Mouse (Mus musculus): ENCODE results near the gene Irak1. TPM values are rescaled to one million over a fixed set of nuclear protein-coding genes. Genes with fewer than 3 reads are reported as not detected.
A peak's percentile ranks its signal among the peaks of the same experiment; 100 is the strongest.

The Irak1 gene
- polyA plus RNA-seq, 1 experiment from 2014 or later, result 70.0 TPM

DNA sequence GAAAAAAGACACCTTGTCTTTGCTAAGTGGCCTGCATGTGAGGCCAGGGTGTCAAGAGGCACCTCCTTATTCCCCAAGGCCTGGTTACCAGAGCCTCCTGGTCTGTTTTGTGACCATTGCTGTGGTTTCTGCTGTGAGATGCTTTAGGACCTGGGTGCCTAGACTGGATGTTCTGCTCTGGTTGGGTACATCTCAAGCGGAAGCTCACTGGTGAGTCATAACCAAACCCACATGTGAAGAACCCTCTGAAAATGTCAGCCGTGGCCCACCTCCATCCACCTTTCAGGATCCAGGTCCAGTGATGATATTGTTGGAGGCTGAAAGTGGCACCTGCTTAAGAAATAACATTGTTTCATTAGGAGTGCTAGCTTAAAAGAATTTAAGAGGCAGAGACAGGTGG, 47.4 kb downstream of the Irak1 start:
- no peaks in the 10 kb centered on the region for H3K36me3 ChIP-seq (ENCODE audit: insufficient read depth)
- WGBS, result 96% methylated on average over 2 of the region's 2 CpGs
- H3K9ac ChIP-seq, result no peak overlapping the region
- H3K4me2 ChIP-seq, result no peak overlapping the region
- TF ChIP-seq CTCF (IDR thresholded peaks at IDR 0.05; ENCODE audit: low read depth), result no peak
- no peaks in the 10 kb centered on the region for H3K4me1 ChIP-seq (ENCODE audit: insufficient read depth)
- no peaks in the 10 kb centered on the region for H3K27me3 ChIP-seq (ENCODE audit: insufficient read depth, low read length)
- no peak overlapping the region for H3K27ac ChIP-seq (ENCODE audit: low read depth)
- H3K4me3 ChIP-seq (ENCODE audit: low read depth, low read length), result no peak overlapping the region
- no peak for DNase-seq
- H3K9me3 ChIP-seq (ENCODE audit: low read depth, low read length), result no peaks in the 10 kb centered on the region
- ATAC-seq (ENCODE audit: insufficient read depth), result no peak

DNA sequence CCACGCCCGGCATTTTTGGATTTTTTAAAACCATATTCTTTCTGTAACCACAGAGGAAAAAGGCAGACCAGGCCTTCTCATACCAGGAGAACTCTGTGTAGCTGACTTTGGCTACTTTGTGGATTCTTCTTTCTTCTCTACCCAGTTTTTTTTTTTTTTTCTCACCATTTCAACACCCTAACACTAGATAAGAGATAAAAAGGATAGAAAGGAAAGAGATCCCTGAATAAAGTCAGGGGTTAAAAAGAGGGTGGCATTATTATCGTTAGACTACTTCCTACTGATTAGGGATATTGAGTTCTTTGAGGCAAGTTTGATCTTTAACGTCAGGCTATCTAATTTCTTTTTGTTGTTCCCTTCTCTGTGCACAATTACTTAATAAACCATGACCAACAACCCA, 50.9 kb downstream of the Irak1 start:
- no peak for ATAC-seq (ENCODE audit: insufficient read depth)
- H3K4me3 ChIP-seq (ENCODE audit: low read depth, low read length), result no peak overlapping the region
- no peaks in the 10 kb centered on the region for H3K27me3 ChIP-seq (ENCODE audit: insufficient read depth, low read length)
- WGBS, result 73% methylated on average over 4 of the region's 4 CpGs
- H3K27ac ChIP-seq (ENCODE audit: low read depth), result no peak overlapping the region
- H3K4me2 ChIP-seq, result no peak overlapping the region
- H3K36me3 ChIP-seq (ENCODE audit: insufficient read depth), result no peaks in the 10 kb centered on the region
- no peak overlapping the region for H3K9ac ChIP-seq
- no peaks in the 10 kb centered on the region for H3K9me3 ChIP-seq (ENCODE audit: low read depth, low read length)
- no peaks in the 10 kb centered on the region for H3K4me1 ChIP-seq (ENCODE audit: insufficient read depth)
- no peak for DNase-seq
- no peak for TF ChIP-seq CTCF (IDR thresholded peaks at IDR 0.05; ENCODE audit: low read depth)

DNA sequence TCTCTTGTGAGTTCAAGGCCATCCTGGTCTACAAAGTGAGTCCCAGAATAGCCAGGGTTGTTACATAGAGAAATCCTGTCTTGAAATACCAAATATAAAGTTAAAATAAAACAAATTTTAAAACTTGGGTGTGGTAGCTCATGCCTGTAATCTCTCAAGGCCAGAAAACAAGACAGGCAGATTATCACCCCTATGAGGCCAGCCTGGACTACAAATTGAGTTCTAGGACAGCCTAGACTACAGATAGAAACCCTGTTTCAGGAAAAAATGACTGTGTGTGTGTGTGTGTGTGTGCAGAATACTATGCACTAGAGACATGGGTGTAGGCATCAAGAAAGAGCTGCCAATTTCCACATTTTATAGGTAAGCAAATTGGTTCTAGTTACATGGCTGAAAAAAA, 52.9 kb downstream of the Irak1 start:
- no peak for DNase-seq
- Histone ChIP-seq H3K9me3 (ENCODE audit: low read depth, low read length) (no peaks in the 10 kb centered on the region), H3K27me3 (ENCODE audit: insufficient read depth, low read length) (no peaks in the 10 kb centered on the region), H3K4me1 (ENCODE audit: insufficient read depth) (no peaks in the 10 kb centered on the region), H3K4me3 (ENCODE audit: low read depth, low read length) (no peak overlapping the region), H3K9ac (no peak overlapping the region), H3K27ac (ENCODE audit: low read depth) (no peak overlapping the region), H3K36me3 (ENCODE audit: insufficient read depth) (no peaks in the 10 kb centered on the region), H3K4me2 (no peak overlapping the region)
- ATAC-seq (ENCODE audit: insufficient read depth), result no peak
- no peak for TF ChIP-seq CTCF (IDR thresholded peaks at IDR 0.05; ENCODE audit: low read depth)

DNA sequence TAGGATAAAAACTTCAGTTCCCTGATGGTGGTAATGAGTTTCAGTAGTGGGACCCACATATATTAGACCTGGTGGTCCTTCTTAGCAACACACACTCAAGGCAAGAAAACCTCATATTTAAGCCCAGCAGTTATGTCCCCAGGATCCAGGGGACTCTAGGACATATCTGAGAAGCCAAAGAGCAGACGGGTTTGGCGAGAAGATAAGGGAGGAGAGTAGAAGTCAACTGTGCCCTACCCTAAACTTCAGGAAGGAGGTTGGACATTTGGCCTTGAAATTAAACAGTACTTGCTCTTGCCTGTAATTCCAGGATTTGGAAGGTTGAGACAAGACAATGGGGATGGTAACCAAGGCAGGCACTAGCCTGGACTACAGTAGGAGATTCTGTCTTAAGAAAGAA, 54.0 kb downstream of the Irak1 start:
- 79% methylated on average over 2 of the region's 2 CpGs for WGBS
- no peaks in the 10 kb centered on the region for H3K9me3 ChIP-seq (ENCODE audit: low read depth, low read length)
- no peak overlapping the region for H3K4me2 ChIP-seq
- no peaks in the 10 kb centered on the region for H3K27me3 ChIP-seq (ENCODE audit: insufficient read depth, low read length)
- TF ChIP-seq CTCF (IDR thresholded peaks at IDR 0.05; ENCODE audit: low read depth), result no peak
- H3K4me1 ChIP-seq (ENCODE audit: insufficient read depth), result no peaks in the 10 kb centered on the region
- no peaks in the 10 kb centered on the region for H3K36me3 ChIP-seq (ENCODE audit: insufficient read depth)
- no peak overlapping the region for H3K4me3 ChIP-seq (ENCODE audit: low read depth, low read length)
- DNase-seq (no peak), ATAC-seq (ENCODE audit: insufficient read depth) (no peak)
- no peak overlapping the region for H3K27ac ChIP-seq (ENCODE audit: low read depth)
- H3K9ac ChIP-seq, result no peak overlapping the region

DNA sequence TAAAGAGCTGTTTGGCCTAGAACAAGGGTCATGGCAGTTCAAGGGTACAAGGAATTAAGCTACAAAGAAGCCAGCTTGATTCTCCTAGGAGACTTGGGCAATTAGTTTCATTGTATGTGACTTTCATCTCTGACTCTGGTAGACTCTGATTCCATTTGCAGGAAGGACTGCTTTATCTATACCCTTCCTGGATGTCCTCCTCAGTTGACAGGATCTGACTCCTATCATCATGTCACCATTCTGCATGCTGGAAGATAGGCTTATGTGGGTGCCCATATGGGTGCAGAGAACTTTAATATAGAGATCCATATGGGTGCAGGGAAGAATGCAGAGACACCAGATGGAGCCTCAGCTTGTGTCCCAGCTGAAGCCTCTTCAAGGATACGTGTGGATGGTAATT, 54.6 kb downstream of the Irak1 start:
- H3K27me3 ChIP-seq (ENCODE audit: insufficient read depth, low read length), result no peaks in the 10 kb centered on the region
- H3K4me2 ChIP-seq, result no peak overlapping the region
- no peak overlapping the region for H3K9ac ChIP-seq
- no peaks in the 10 kb centered on the region for H3K9me3 ChIP-seq (ENCODE audit: low read depth, low read length)
- ATAC-seq (ENCODE audit: insufficient read depth) (no peak), DNase-seq (no peak)
- WGBS, result 90% methylated on average over 1 of the region's 1 CpGs
- H3K4me1 ChIP-seq (ENCODE audit: insufficient read depth), result no peaks in the 10 kb centered on the region
- no peak overlapping the region for H3K4me3 ChIP-seq (ENCODE audit: low read depth, low read length)
- no peak overlapping the region for H3K27ac ChIP-seq (ENCODE audit: low read depth)
- H3K36me3 ChIP-seq (ENCODE audit: insufficient read depth), result no peaks in the 10 kb centered on the region
- no peak for TF ChIP-seq CTCF (IDR thresholded peaks at IDR 0.05; ENCODE audit: low read depth)

DNA sequence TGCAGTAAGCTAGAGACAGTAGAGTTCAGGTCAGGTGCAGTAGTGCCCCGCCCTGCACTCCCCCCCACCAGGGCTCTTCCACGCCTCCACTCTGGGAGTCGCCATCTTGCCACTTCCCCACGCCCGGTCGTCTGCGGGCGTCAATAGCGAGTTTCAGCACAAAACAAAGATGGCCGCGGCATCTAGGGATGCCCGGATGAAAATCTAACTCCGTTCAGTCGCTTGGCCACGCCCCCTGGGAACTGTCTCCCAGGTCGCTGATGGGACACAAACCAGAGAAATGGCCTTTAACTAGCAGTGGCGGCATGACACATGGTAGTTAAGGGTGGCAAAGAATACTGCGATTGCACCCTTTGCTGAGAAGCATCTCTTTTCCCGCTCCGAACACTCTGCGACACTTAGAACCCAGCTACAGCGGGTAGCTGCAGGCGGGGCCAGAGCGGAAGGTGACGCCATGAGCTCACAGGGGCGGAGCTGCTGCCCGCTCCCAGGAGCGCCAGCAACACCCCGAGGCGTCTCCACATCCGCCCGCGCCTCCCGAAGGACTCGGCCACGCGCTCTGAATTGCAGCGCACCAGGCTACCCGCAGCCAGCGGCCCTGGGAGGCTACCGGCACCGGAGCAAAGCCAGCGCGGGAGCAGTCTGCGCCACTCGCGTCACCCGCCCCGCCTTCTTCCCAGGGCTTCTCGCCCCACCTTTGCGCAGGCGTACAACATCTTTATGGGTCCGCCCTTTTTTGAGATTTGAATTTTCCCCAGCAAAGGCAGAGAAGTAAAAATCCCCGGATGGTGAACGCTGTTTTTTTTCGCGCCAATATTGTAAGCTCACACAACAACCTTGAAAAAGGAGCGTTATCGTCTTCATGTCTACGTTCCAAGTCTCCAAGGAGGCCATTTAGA, 56.3 kb downstream of the Irak1 start:
- no peaks in the 10 kb centered on the region for H3K27me3 ChIP-seq (ENCODE audit: insufficient read depth, low read length)
- no peaks in the 10 kb centered on the region; the same call in 1 of the 2 replicates for H3K4me1 ChIP-seq (ENCODE audit: insufficient read depth)
- H3K4me3 ChIP-seq (ENCODE audit: low read depth, low read length), result peak overlapping the region; percentile 69
- H3K4me2 ChIP-seq, result peak overlapping the region; percentile 58
- DNase-seq (peak; percentile 94), ATAC-seq (ENCODE audit: insufficient read depth) (peak; percentile 87)
- peak overlapping the region; percentile 99 for H3K27ac ChIP-seq (ENCODE audit: low read depth)
- 0 out of 2 replicates have a peak, but pooled peaks cover 3% of the 10 kb centered on the region for H3K36me3 ChIP-seq (ENCODE audit: insufficient read depth)
- peak overlapping the region; percentile 79 for H3K9ac ChIP-seq
- WGBS, result 4% methylated on average over 44 of the region's 60 CpGs
- H3K9me3 ChIP-seq (ENCODE audit: low read depth, low read length), result no peaks in the 10 kb centered on the region
- no peak for TF ChIP-seq CTCF (IDR thresholded peaks at IDR 0.05; ENCODE audit: low read depth)

DNA sequence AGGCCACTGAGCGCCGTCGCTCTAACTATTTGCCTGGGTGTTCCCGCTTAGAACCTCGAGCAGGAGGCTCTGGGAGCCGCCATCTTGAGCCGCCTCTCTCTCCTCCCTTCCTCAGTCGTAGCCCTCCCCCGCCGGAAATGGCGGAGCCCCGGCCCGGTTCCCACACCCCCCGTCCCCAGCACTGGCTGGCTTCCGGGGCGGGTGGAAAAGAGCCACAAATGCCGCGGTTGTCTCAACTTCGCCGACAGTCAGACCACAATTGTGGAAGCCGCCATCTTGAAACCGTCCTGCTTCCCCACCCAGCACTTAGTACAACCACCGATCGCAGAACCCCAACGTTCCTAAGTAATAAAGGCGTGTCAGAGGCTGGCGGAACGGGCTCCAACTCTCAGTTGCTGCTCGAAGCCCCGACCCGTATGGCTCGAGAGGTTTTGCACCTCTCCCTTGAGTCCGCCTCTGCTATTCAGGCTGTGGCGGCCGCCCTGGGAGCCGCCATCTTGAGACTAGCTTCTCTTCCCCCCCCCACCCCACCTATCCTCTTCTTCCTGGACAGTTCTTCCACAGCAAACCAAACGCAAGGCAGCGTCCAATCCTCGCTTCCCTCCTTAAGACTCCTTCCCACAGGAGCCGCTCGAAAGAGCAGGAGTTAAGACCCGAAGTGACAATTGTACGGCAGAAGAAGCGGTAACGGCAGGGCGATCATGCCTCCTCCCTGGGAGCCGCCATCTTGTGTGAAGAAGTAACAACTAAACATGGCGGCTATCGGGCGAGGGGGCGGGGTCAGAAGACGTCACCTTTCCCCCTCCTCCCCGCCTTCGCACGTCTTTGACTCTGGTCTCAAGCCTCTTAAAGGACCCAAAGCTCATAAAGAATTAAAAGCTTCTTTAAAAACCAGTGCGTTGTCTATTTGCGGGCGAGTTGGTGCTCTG, 57.2 kb downstream of the Irak1 start, which contains the start of gene Hcfc1:
Hcfc1 (minus strand) TSS at position 110 of the 929 bp plus-strand sequence.
- WGBS, result 11% methylated on average over 57 of the region's 58 CpGs

More for the DNA sequence above, 57.2 kb downstream of the Irak1 start, which contains the start of gene Hcfc1:
- no peak for TF ChIP-seq CTCF (IDR thresholded peaks at IDR 0.05; ENCODE audit: low read depth)
- Histone ChIP-seq H3K9me3 (ENCODE audit: low read depth, low read length) (no peaks in the 10 kb centered on the region), H3K4me2 (peak within 1 kb of the TSS; percentile 73), H3K4me3 (ENCODE audit: low read depth, low read length) (peak within 1 kb of the TSS; percentile 69), H3K4me1 (ENCODE audit: insufficient read depth) (no peaks in the 10 kb centered on the region; the same call in 1 of the 2 replicates), H3K27ac (ENCODE audit: low read depth) (peak within 1 kb of the TSS; percentile 99), H3K36me3 (ENCODE audit: insufficient read depth) (peaks cover 10% of the 10 kb centered on the region; the same call in 1 of the 2 replicates), H3K27me3 (ENCODE audit: insufficient read depth, low read length) (no peaks in the 10 kb centered on the region), H3K9ac (peak within 1 kb of the TSS; percentile 79)
- ATAC-seq (ENCODE audit: insufficient read depth) (peak; percentile 72), DNase-seq (peak; percentile 89)

Measured in lung, embryonic 14.5 days (tissue).